Mouse (Mus musculus) liver, postnatal 0 days (tissue): ENCODE results near the gene Nubpl.

ENCODE experiments used
- CTCF ChIP-seq: sonication (generic); IDR thresholded peaks from 2 replicates; pipeline ENCODE4 v1.5.1; 2016; ENCODE audit warnings: antibody characterized with exemption, low read depth
- EP300 ChIP-seq: IDR thresholded peaks from 2 replicates; pipeline ENCODE4 v1.6.1; 2016; ENCODE audit warnings: antibody characterized with exemption, low read depth, mild to moderate bottlenecking

DNA sequence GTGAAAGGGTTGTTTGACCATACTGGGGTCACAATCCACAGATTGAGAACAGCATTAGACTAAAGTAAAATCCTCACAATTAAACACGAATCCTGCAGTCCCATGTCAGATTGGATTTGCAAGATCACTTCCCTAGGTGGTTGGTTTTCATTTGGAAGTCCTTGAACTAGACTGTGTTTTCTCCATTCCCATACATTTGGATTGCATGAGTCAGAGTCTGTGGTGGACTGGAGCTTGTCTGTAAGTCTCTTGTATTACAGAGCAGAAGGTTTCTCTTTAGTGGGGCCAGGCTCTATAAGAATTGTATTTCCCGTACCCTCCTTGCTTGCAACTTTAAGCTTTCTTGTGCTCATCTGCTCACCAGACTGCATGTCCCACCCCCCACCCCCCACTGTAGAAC is 151.0 kb downstream of the Nubpl start:
- no peak for TF ChIP-seq CTCF
- no peak for TF ChIP-seq EP300
